Mouse (Mus musculus) E14TG2a.4 (cell line): ENCODE results near the gene Fam71e2.
"Not testable (repeated sequence)": the region's sequence is repeated elsewhere in the genome, so short reads cannot be mapped to it uniquely, and the experiment has no call there.

Experiments
- CTCF ChIP-seq: conservative IDR thresholded peaks from 2 replicates; pipeline ENCODE4 v1.5.1; 2014; ENCODE audit warnings: low read length
- NANOG ChIP-seq: IDR thresholded peaks from 2 replicates; pipeline ENCODE4 v1.6.1; 2014; ENCODE audit warnings: borderline replicate concordance, low read length, mixed read lengths
- POU5F1 ChIP-seq: IDR thresholded peaks from 2 replicates; pipeline ENCODE4 v1.6.1; 2014; ENCODE audit warnings: low read length, borderline replicate concordance

- TF ChIP-seq CTCF, NANOG, POU5F1: not testable (repeated sequence)
Measured at GRCm38 (mm10) chr7:4793248-4793647, 22.1 kb upstream of the Fam71e2 start.
